Mouse (Mus musculus) cerebellum, postnatal 10 days (tissue): Measurements from ENCODE around the gene Ror1.

ENCODE experiments used
- DNase-seq, 2 experiments: peaks; one replicate each; pipeline ENCODE4 v3.0.0; 2021; ENCODE audit warnings: mixed read lengths in 2 of 2

Ror1 gene

DNA sequence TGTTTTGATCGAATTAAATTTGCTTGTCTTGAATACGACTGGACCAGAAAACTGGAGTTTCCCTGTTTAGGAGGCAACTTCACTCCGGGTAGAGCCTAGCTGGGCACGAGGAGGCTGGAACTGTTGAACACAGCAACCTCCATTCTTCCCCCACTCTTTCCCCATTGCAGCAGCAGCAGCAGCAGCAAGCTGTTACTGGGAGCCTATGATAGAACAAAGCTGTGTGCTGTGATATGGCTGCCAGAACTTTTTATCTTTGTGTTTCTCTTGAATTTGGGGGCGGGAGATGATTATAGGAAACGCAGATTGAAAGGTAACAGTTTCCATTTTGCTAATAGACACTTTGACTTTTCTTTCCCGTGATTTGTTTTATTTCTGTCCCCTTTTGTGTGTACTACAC, 70.2 kb downstream of the Ror1 start:
- no peak for DNase-seq

- DNase-seq: no peak
These were observed 71.3 kb downstream of the Ror1 start for GRCm38 (mm10) chr4:100166871-100167270.

GRCm38 (mm10) chr4:100169683-100170082, 74.1 kb downstream of the Ror1 start:
- peak in 1 of 2 experiments; percentile 21 for DNase-seq

DNA sequence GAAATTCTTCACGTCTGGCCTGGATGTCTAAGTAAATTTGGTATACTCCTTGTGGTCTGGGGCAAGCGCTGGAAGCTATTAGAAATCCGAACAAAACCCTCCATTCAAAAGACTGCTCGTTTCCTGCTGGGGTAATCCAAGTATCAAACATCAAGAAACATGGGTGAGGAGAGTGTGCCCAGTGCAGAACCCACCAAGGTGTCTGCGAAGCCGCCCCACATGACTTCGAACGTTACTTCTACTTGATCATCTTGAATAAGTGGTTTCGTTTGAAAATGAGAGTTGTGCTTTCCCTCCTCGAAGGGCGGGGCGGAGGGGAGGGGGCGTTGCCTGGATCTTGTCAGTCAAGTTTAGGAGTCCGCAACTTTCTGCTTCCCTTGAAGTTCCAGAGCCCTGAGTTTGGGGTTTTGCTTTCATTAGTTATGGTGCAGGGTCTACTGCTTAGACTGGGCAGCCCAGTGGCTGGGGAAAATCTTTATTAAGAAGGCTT, 74.6 kb downstream of the Ror1 start:
- DNase-seq: peak; percentile 44 to 45

DNA sequence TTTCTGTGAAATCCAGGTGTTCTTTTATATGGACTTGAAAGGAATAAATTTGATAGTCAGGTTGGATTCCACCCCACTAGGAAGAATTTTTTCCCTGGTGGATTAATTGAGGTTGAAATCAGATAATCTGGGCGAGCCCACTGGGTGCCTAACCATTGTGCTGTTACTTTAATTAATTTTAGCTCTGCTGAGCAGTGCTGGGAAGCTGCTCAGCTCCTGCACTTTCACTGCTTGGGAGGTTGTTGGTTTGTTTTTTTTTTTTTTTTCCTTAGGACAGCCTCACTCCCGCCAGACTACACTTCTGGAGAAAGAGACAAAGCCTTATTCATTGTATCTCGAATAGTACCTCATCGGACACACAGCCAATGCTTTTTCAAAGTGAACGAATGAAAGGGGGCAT, 75.2 kb downstream of the Ror1 start:
- no peak for DNase-seq

DNA sequence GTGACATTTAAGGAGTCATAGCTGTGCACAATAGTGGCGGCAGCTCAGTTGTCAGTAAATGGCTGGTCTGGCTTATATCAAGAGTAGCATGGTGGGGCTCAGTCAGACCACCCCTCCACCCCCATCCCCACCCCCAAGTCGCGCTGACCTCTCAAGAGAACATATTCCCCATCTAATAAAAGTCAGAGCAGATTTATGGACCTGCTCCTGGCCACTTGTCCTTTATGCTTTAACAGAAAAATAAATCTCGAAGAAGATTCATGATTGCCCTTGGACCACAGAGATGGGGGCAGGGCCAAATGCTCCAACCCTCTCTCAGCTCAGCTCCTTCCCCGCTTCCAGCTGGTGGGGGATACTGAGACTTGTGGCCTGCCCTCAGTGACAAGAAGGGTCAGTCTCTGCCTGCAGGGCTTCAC, 75.9 kb downstream of the Ror1 start:
- DNase-seq: no peak

GRCm38 (mm10) chr4:100175594-100175993, 80.0 kb downstream of the Ror1 start:
- DNase-seq: no peak

DNA sequence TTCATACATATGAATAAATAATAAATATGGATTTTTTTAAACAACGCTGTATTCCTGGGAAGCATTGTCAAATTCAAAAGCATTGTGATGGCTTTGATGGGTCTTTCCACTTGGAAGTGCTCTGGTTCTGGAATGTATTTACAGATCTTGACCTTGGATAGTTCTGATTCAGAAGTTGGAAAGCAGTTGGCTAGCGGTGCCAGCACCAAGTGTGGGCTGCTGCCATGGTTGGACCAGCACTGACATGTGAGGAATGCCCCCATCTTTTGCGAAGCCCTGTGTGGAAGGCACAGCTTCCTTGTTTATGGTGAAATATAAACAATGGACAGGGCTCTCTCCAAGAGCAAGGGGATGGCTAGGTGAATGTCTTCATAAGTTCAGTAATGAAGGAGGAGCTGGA, 82.7 kb downstream of the Ror1 start:
- DNase-seq: peak; percentile 27 to 35

DNA sequence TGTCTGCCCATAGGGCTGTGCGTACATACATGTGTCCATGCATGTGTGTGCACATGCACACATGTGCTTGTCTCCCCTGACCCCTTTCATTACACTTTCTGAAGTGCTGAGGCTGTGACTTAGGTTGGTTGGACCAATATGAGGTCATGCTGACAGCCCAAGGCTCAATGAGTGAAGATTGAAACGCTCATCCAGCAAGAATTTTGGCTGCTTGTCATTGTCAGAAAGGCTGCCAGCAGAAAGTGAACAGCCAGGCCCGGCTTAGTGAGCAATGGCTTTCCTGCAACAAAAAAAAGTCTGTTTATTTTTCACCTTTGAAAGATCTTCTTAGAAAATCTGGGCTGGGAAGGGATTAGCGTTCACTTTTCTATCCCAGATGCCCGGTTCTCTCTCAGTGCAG, 86.1 kb downstream of the Ror1 start:
- peak; percentile 82 to 85 for DNase-seq

- DNase-seq: no peak
These were observed 91.2 kb downstream of the Ror1 start for GRCm38 (mm10) chr4:100186781-100187180.

- no peak for DNase-seq
These were observed 92.1 kb downstream of the Ror1 start for GRCm38 (mm10) chr4:100187563-100188200.

DNA sequence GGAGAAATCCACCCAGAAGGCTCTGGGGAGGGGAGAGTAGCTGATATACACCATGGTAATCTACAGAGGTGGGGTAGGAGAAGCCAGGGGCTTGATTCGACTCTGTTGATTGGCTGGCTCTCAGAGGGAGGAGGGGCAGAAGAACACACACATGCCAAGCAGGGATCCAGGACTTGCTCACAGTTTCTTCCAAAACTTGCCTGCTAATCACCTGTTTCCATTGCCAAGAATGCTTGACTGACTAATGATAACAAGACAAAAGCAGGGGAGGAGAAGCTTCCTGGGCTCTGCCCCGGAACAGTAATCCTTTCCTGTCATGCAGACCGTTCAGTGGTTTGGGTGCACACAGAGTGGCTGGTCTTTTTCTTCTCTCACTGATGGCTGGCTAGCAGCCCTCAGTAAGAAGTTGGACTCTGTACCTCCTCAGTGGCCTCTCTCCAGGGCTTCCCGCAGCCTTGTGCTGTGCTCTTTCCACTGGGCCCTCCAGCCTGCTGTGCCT, 92.7 kb downstream of the Ror1 start:
- peak; percentile 39 to 52 for DNase-seq

DNA sequence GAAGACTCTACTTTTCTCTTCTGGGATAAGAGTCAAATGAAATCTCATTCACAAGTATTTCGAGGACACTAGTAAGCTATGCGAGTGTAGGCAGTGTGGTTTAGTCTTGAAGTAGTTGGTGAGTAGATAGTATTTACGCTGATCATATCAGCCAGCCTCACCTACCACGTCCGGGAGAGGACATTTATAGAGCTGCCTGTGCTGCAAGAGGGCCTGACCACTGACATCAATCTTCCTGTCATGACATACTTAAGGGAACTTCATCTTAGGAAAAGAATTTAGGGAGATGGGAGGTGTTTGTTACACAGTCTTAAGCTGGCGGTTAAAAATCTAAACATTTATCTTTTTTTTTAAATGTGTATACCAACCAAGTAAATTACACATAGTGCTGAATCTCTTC, 95.9 kb downstream of the Ror1 start:
- DNase-seq: no peak

DNA sequence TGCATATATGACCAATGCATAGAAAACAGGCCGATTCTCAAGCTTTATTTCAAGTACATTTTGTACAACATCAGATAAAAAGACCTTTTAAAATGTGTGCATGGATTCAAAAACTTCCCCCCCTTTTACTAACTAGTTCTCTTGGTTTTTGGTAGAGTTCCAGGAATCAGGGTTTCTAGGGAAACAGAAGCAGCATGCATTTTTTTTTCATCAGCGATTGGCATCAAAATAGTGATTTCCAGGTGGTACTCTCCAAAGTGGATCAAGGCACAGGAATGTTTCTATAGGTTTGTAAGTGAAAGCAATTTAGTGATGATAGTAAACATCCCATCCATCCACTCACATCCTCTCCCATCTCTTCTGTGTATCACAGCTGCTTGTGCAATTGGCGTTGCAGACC, 98.5 kb downstream of the Ror1 start:
- DNase-seq: no peak

GRCm38 (mm10) chr4:100196255-100196793, 100.7 kb downstream of the Ror1 start:
- no peak for DNase-seq

DNA sequence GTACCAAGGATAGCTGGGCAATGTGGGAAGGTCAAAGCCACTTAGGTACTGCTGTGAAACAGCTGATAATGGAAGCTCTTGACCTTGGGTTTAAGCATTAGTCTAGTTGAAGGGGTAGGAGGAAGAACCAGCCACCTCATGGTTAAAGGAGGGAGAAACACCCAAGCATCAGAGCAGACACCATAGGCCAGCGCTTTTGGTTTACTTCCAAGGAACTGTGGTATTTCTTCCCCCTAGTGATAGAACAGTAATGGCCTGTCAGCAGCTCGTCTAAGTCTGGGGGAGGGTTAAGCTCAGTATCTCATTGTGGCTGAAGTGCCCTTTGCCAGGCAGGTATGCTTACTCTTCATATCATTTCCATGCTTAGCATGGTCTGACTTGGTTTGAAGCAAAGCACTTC, 102.7 kb downstream of the Ror1 start:
- DNase-seq: no peak

- DNase-seq: no peak
These were observed 105.7 kb downstream of the Ror1 start for GRCm38 (mm10) chr4:100201322-100201721.

DNA sequence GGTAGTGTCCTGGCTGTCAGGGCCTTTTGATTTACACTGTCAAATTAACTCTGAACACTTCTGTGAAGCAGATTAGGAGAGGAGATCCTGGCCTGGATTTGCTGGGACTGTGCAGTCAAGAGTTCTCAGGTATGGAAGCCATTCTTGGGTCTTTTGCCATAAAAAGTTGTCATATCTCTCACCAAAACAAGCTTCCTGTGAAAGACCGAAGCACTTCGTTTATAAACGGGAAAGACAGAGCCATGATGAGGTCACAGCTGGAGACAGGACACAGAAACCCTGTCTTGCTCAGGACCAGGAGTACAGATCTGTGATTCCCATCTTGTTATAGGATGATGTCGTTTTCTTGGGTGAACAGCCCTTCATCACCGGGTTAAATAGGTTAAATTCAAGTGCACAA, 107.5 kb downstream of the Ror1 start:
- DNase-seq: no peak

- DNase-seq: no peak
These were observed 108.1 kb downstream of the Ror1 start for GRCm38 (mm10) chr4:100203688-100204087.

GRCm38 (mm10) chr4:100204381-100204780, 108.8 kb downstream of the Ror1 start:
- no peak for DNase-seq

GRCm38 (mm10) chr4:100208081-100208480, 112.5 kb downstream of the Ror1 start:
- DNase-seq: no peak

- no peak for DNase-seq
These were observed 113.5 kb downstream of the Ror1 start for GRCm38 (mm10) chr4:100209106-100209505.

- DNase-seq: no peak
These were observed 115.7 kb downstream of the Ror1 start for GRCm38 (mm10) chr4:100211331-100211730.

DNA sequence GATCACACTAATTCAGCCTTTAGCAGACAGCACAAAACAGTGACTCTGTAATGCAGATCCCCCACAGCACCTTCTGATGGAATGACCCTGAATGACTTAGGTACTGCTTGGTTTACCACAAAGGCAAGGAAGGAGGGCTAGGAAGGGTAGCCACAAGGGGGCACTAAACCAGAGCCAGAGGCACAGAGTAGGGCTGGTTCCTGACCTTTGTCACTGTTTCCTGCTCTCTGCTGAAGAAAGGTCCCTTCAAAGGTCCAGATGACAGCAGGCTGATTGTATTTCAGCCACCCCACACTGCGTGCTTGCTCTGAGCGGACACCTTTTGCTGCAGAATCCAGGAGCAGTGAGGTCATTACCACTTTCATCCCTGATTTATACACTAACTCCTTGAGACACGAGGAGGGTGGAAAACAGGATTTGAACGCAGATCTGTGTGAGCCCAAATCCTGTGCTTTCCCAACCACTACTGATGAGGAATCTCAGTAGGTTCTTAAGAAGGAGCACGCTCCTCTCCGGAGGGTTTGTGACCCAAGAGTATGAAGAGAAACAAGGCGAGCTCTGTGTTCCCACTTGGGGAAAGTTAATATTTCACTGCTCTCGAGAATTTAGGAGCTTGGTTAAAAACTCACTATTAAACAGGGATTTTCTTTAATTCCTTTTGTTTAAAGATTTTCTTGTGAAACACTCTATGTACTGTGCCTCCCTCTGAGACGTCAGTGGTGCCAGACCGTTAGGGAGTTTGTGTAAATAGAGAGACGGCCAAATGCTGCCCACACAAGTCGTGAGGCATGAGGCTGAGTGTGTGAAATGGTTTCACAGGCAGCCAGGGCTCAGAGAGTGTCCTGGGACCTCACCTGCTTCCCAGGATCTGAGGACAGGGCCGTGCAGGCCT, 119.0 kb downstream of the Ror1 start:
- peak; percentile 69 to 73 for DNase-seq
